Mouse (Mus musculus) lung, adult 2 months (tissue): Measurements from ENCODE around the gene Pde4d.

Source experiments
- CTCF ChIP-seq: fragments of 200-500 bp; IDR thresholded peaks from 2 replicates; pipeline ENCODE4 v1.5.1; 2011; ENCODE audit warnings: mild to moderate bottlenecking, low read length, control low read depth; ENCODE audit not compliant: insufficient read depth
- POLR2A ChIP-seq: fragments of 200-500 bp; IDR thresholded peaks from 2 replicates; pipeline ENCODE4 v1.6.1; 2011; ENCODE audit warnings: low read depth, mild to moderate bottlenecking, control low read depth, low read length, borderline replicate concordance; ENCODE audit errors: extremely low read depth

GRCm38 (mm10) chr13:109388626-109389220, 939.0 kb downstream of the Pde4d start:
- TF ChIP-seq CTCF (no peak), POLR2A (no peak)
